Mouse (Mus musculus) heart, embryonic 16.5 days (tissue): Measurements from ENCODE around the gene Metap2. TPM values are rescaled to one million over a fixed set of nuclear protein-coding genes. Genes with fewer than 3 reads are reported as not detected.

ENCODE experiments used
- ATAC-seq: fragments of 200-750 bp; cut with Nextera tagmentation; replicated peaks from 2 replicates; pipeline ENCODE4 v1.8.0; 2017; ENCODE audit warnings: moderate number of reproducible peaks; ENCODE audit not compliant: insufficient read depth, low FRiP score; ENCODE audit errors: extremely low read depth
- H3K27ac ChIP-seq: fragments of 300-500 bp; sonication (generic); 2 replicates; pipeline ENCODE4 v1.5.1; 2014; ENCODE audit warnings: mild to moderate bottlenecking, low read length, control low read depth, moderate library complexity
- H3K27me3 ChIP-seq: fragments of 300-500 bp; sonication (generic); 2 replicates; pipeline ENCODE4 v1.6.1; 2014; ENCODE audit warnings: low read length, mixed read lengths; ENCODE audit not compliant: control insufficient read depth, insufficient read depth
- H3K36me3 ChIP-seq: fragments of 300-500 bp; sonication (generic); 2 replicates; pipeline ENCODE4 v1.6.1; 2014; ENCODE audit not compliant: control insufficient read depth, insufficient read depth
- H3K4me1 ChIP-seq: fragments of 300-500 bp; sonication (generic); 2 replicates; pipeline ENCODE4 v1.6.1; 2014; ENCODE audit warnings: low read length, mixed read lengths; ENCODE audit not compliant: control insufficient read depth, insufficient read depth
- H3K4me2 ChIP-seq: fragments of 300-500 bp; sonication (generic); 2 replicates; pipeline ENCODE4 v1.6.1; 2014; ENCODE audit warnings: low read depth, mild to moderate bottlenecking, control low read depth, low read length
- H3K4me3 ChIP-seq: fragments of 300-500 bp; sonication (generic); 2 replicates; pipeline ENCODE4 v1.5.1; 2014; ENCODE audit warnings: mild to moderate bottlenecking, control low read depth, low read length
- H3K9ac ChIP-seq: fragments of 300-500 bp; sonication (generic); 2 replicates; pipeline ENCODE4 v1.6.1; 2014; ENCODE audit warnings: low read length, control low read depth
- H3K9me3 ChIP-seq: fragments of 300-500 bp; sonication (generic); replicated peaks from 2 replicates; pipeline ENCODE4 v1.6.1; 2016; ENCODE audit warnings: low read length; ENCODE audit not compliant: control insufficient read depth
- WGBS: fragments of 180-500 bp; shearing (Covaris S2); extraction: QIAGEN DNeasy Blood & Tissue Kit; methylation state at CpG from one replicate; pipeline ENCODE4 v1.1.7; 2014; 5-methylcytosine and 5-hydroxymethylcytosine counted together
- polyA plus RNA-seq: library from polyadenylated mRNA; unstranded; fragments of >200 nt; fragmentation: Nextera tagmentation; extraction: Ambion mirVana; gene quantifications from 2 replicates; pipeline ENCODE4 v1.2.1, GENCODE M21; 2015

Metap2 gene
- polyA plus RNA-seq: 142 and 149 TPM in 2 replicates

DNA sequence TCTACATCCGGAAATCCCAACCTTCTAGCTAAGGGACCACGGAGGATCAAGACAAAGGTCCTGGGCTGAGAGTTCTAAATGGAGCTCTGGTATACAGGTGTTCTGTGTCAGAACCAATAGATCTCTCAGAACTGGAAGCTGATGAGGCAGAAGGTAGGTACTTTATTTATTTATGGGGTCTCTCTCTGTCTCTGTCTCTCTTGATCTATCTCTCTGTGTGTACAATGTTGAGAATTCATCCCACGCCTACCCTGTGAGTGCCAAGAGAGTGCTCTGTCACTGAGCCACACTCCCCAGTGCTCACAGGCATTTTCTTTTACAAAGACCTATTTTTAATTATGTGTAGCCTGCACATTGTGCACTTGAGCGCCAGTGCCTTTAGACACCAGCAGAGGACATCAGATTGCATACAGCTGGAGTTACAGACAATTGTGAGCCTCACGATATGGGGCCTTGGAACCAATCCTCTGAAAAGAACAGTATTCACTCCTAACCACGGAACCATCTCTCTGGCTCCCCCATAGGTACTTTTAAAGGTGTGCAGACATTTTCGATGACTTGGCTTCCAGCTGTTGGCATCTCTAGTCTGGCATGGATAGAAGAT is at the start of gene Metap2:
Gene Metap2 (minus strand): TSS at position 51 of the 604 bp plus-strand sequence.
- 68% methylated on average over 7 of the region's 7 CpGs for WGBS
- Histone ChIP-seq H3K4me1 (no peaks in the 10 kb centered on the region), H3K9ac (no peak within 1 kb of the TSS), H3K9me3 (no peaks in the 10 kb centered on the region), H3K4me2 (no peak within 1 kb of the TSS), H3K36me3 (no peaks in the 10 kb centered on the region), H3K4me3 (no peak within 1 kb of the TSS), H3K27me3 (no peaks in the 10 kb centered on the region), H3K27ac (no peak within 1 kb of the TSS)
- ATAC-seq: no peak

DNA sequence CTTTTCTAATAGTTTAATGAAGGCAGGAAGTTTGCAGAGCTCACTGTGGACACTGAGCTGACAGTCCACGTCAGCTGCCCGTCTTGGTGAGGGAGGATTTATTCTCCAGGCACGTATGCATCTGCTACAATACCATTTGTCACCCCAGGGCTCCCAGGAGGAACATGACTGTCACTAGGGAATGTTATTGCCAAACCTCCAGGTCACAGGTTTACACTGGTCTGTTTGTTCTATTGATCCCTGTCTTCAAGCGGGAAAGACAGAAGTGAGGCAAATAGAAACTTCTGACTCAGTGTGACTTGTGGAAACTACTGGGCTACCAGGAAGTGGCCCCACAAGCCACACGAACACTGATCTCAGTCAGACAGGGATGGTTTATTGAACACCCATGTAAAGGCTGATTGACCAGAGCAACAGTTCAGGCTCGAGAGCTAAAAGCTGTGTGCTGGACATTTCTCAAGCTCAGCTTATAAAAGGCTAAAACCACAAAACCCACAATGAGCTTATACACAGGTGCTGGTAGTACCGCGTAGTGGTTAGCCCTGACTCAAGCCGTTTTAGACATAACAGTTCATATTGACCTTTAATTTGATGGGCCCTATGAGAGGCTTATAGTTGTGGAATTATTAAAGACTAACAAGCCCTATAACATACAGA is 49.1 kb upstream of the Metap2 start:
- Histone ChIP-seq H3K9me3 (no peaks in the 10 kb centered on the region), H3K4me1 (peaks cover 16% of the 10 kb centered on the region), H3K4me3 (no peak overlapping the region), H3K27ac (no peak overlapping the region), H3K36me3 (no peaks in the 10 kb centered on the region), H3K27me3 (no peaks in the 10 kb centered on the region), H3K9ac (no peak overlapping the region), H3K4me2 (no peak overlapping the region)
- ATAC-seq: no peak
- 76% methylated on average over 9 of the region's 9 CpGs for WGBS

DNA sequence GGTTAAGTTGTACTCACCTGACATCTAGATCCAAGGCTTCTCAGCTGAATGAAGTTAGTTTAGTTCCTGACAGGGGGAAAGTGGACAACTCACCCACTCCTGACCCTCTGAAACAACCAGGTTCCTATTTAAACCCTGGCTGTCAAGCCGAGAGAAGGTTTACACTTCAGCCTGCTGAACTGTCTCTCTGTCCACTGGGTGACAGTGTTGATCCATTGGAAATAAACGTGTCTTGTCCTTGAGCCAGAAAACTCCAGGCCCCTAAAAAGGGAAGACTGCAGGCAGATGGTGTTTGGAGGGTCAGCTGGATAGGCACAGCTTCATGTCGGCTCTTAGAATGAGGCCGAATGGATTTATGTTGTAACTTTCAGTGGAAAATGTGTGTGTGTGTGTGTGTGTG is 48.5 kb upstream of the Metap2 start:
- 0 out of 2 replicates have a peak, but pooled peaks have one; percentile 25 for ATAC-seq
- Histone ChIP-seq H3K4me1 (peaks cover 19% of the 10 kb centered on the region), H3K9me3 (no peaks in the 10 kb centered on the region), H3K27me3 (no peaks in the 10 kb centered on the region), H3K4me2 (no peak overlapping the region), H3K36me3 (no peaks in the 10 kb centered on the region), H3K9ac (no peak overlapping the region), H3K27ac (no peak overlapping the region), H3K4me3 (no peak overlapping the region)
- WGBS: 19% methylated on average over 4 of the region's 4 CpGs

DNA sequence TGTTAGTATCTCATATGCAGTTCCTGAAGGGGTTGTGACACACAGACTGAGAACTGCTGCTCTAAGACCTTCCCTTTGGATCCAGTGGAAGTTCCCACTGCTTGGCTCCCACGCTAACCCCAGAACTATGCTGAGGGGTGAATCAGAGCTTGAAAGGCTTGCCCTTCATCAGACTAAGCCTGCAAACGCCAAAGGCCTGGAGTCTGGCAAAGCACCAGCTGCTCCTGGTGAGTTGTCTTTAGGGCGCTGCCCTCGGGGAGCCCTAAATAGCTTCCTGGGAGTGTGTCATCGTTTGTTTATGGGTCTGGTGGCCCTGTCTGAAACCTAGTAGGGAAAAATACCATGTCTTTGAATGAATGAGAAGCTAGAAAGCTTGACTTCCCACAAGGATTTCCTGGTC is 47.3 kb upstream of the Metap2 start:
- WGBS: 33% methylated on average over 5 of the region's 5 CpGs
- ATAC-seq: no peak
- Histone ChIP-seq H3K9ac (peak overlapping the region; percentile 29; the same call in 1 of the 2 replicates), H3K27ac (peak overlapping the region; percentile 51; the same call in 1 of the 2 replicates), H3K27me3 (no peaks in the 10 kb centered on the region), H3K9me3 (no peaks in the 10 kb centered on the region), H3K4me2 (no peak overlapping the region), H3K4me1 (peaks cover 21% of the 10 kb centered on the region), H3K4me3 (no peak overlapping the region), H3K36me3 (no peaks in the 10 kb centered on the region)

DNA sequence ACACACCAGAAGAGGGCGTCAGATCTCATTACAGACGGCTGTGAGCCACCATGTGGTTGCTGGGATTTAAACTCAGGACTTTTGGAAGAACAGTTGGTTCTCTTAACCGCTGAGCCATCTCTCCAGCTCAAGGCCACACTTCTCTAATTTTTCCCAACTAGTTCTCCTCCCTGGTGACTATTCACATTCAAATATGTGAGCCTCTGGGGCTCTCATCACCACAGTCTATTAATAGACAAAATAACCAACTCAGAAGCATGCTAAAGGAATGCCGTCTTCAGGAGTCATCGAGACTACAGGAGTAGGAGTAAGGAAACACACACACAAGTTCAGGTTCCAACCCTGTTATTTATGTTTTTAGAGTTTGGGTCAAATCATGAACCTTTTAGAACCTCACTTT is 43.4 kb upstream of the Metap2 start:
- 57% methylated on average over 5 of the region's 5 CpGs for WGBS
- H3K9ac ChIP-seq: no peak overlapping the region
- no peaks in the 10 kb centered on the region for H3K36me3 ChIP-seq
- H3K4me3 ChIP-seq: no peak overlapping the region
- H3K9me3 ChIP-seq: no peaks in the 10 kb centered on the region
- H3K27me3 ChIP-seq: no peaks in the 10 kb centered on the region
- H3K4me1 ChIP-seq: peaks cover 16% of the 10 kb centered on the region
- no peak overlapping the region for H3K4me2 ChIP-seq
- no peak for ATAC-seq
- peak overlapping the region; percentile 23; the same call in 1 of the 2 replicates for H3K27ac ChIP-seq

DNA sequence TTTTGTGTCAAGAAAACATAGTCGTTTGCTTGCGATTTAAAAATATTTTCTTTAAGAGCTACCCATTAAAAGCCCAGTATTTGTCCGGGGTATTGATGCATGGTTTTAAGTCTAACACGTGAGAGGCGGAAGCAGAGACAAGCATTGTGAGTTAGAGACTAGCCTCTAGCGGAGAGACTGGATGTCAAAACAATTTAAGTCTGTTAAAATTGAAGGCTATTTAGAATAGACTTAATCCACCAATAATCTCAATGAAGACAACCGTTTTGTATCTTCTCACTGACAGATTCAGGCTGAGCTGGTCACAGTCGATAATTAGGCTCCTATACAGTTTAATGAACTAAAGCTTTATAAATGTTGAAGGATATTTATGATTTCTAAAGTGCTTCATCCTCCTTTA is 42.8 kb upstream of the Metap2 start:
- Histone ChIP-seq H3K27me3 (no peaks in the 10 kb centered on the region), H3K9me3 (no peaks in the 10 kb centered on the region), H3K36me3 (no peaks in the 10 kb centered on the region), H3K4me1 (peaks cover 12% of the 10 kb centered on the region), H3K9ac (no peak overlapping the region), H3K4me3 (no peak overlapping the region), H3K27ac (peak overlapping the region; percentile 23; the same call in 1 of the 2 replicates), H3K4me2 (no peak overlapping the region)
- WGBS: 92% methylated on average over 8 of the region's 8 CpGs
- ATAC-seq: no peak

DNA sequence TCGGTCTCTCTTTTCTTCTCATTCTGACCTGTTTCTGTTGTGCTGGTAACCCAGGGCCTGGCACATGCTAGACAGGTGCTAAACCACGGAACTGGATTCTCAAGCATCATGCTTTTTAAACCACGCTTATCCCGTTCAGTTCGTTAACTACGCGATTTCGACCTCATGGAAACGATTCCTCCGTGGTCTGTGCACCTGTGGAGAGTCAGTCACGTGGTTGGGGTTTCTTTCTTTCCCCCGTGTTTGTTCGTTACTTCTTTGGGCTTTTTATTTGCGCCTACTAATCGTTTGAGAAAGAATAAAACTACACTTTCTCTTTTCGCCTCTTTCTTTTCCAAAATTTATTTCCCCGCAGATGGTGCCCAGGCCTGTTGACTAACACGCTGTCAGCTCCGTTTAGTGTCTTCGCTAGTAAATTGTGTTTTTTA is 42.0 kb upstream of the Metap2 start:
- Histone ChIP-seq H3K27me3 (no peaks in the 10 kb centered on the region), H3K4me1 (peaks cover 10% of the 10 kb centered on the region)

DNA sequence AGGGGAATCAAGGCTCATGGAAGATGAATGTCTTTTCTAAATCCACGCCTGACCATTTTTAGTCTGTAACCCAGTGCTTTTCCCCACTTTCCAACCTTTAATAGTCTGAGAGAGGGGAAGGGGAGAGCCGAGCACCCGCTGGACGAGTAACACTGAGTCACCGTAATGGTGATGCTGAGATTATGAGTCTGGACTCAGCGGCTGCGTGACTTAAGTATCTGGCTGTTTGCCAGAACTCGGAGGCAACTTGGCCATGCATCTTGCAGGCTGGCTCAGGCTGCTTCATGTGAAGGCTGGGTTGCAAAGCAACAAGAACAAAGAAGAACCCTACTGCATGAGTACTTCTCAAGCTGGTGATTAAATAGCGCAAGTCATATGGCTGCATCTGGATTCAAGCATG is 37.1 kb upstream of the Metap2 start:
- H3K9me3 ChIP-seq: no peaks in the 10 kb centered on the region
- no peak overlapping the region for H3K27ac ChIP-seq
- H3K27me3 ChIP-seq: no peaks in the 10 kb centered on the region
- no peak for ATAC-seq
- no peak overlapping the region for H3K9ac ChIP-seq
- H3K4me3 ChIP-seq: no peak overlapping the region
- H3K4me2 ChIP-seq: 0 out of 2 replicates have a peak overlapping the region, but pooled peaks have one; percentile 8
- peaks cover 10% of the 10 kb centered on the region for H3K4me1 ChIP-seq
- WGBS: 30% methylated on average over 9 of the region's 9 CpGs
- no peaks in the 10 kb centered on the region for H3K36me3 ChIP-seq

More for the DNA sequence above, 42.0 kb upstream of the Metap2 start:
- no peak overlapping the region for H3K4me3 ChIP-seq
- no peaks in the 10 kb centered on the region for H3K9me3 ChIP-seq
- no peak overlapping the region for H3K9ac ChIP-seq
- ATAC-seq: peak; percentile 79
- H3K36me3 ChIP-seq: no peaks in the 10 kb centered on the region
- peak overlapping the region; percentile 57 for H3K27ac ChIP-seq
- 82% methylated on average over 20 of the region's 20 CpGs for WGBS
- H3K4me2 ChIP-seq: no peak overlapping the region

DNA sequence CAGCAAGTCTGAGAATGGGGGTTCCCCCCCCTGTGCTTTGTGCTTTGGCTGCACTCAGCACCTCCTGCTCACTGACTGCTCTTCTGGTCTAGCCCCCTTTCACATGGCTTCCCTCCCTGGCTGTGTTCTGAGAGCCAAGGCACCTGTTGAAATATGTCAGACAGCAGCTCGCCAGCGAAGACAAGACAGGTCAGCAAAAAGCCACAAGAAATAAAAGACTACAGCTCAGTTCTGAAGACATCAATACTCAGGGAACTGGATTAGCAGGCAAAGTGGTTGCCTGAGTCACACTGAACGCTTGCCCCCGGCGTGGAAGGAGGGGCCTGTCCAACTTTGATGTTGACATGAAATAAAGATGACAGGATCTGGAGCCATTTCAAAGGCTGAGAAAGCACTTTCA is 36.0 kb upstream of the Metap2 start:
- no peak overlapping the region for H3K4me3 ChIP-seq
- no peak overlapping the region for H3K9ac ChIP-seq
- H3K36me3 ChIP-seq: no peaks in the 10 kb centered on the region
- peak; percentile 46 for ATAC-seq
- 31% methylated on average over 5 of the region's 5 CpGs for WGBS
- no peak overlapping the region for H3K4me2 ChIP-seq
- H3K9me3 ChIP-seq: no peaks in the 10 kb centered on the region
- H3K27ac ChIP-seq: peak overlapping the region; percentile 34; the same call in 1 of the 2 replicates
- no peaks in the 10 kb centered on the region for H3K27me3 ChIP-seq
- peaks cover 10% of the 10 kb centered on the region for H3K4me1 ChIP-seq
